Mouse (Mus musculus): ENCODE data around the gene Rhbdl1.
A peak's percentile ranks its signal among the peaks of the same experiment; 100 is the strongest.
"Not testable (repeated sequence)": the region's sequence is repeated elsewhere in the genome, so short reads cannot be mapped to it uniquely, and the experiment has no call there.

Rhbdl1 gene

DNA sequence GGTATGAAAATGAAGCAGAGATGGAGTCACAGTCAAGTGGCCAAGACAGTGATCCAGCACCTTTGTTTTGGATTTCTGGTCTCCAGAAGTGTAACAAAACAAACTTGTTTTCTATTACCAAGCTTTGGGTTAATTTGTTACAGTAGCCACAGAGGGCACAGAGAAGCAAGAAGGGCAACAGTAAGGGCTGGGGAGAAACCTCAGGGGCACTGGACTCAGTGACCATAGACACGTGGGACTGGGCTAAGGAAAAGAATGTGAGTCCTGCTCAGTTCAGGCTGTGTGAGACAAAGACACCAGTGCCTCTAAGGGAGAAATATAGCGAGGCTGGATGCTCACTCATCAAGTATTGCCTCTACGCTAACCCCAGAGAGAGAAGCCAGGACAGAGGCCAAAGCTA is 35.6 kb upstream of the Rhbdl1 start:
- no peak for DNase-seq (ENCODE audit: extremely low read depth, low read depth)

DNA sequence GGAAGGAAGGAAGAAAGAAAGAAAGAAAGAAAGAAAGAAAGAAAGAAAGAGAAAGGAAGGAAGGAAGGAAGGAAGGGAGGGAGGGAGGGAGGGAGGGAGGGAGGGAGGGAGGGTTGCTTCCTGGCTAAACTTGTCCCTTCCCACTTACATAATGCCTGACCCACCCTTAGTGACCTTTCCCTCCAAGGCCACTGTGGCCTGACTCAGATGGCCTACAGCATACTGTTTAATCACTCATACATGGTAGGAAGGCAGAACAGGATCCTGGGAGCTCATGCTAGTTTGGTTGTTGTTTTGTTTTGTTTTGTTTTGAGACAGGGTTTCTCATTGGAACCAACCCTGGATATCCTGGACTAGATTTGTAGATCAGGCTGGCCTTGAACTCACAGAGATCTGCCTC is 34.5 kb upstream of the Rhbdl1 start:
- not testable (repeated sequence) for DNase-seq (ENCODE audit: extremely low read depth, low read depth)

- DNase-seq (ENCODE audit: extremely low read depth, low read depth) = no peak
Observed at GRCm38 (mm10) chr17:25869954-25870353, 32.9 kb upstream of the Rhbdl1 start.

- no peak for DNase-seq (ENCODE audit: extremely low read depth, low read depth)
Observed at GRCm38 (mm10) chr17:25869498-25869897, 32.4 kb upstream of the Rhbdl1 start.

GRCm38 (mm10) chr17:25868601-25869191 is 31.6 kb upstream of the Rhbdl1 start, which contains the start of gene Mcrip2:
TSS of gene Mcrip2 (minus strand) at chr17:25868764.
- DNase-seq (ENCODE audit: extremely low read depth, low read depth) = peak; percentile 63

- no peak for DNase-seq (ENCODE audit: extremely low read depth, low read depth)
Observed at GRCm38 (mm10) chr17:25867836-25868600, 30.9 kb upstream of the Rhbdl1 start.

- DNase-seq (ENCODE audit: extremely low read depth, low read depth) = no peak
Observed at GRCm38 (mm10) chr17:25867509-25867835, 30.4 kb upstream of the Rhbdl1 start.

DNA sequence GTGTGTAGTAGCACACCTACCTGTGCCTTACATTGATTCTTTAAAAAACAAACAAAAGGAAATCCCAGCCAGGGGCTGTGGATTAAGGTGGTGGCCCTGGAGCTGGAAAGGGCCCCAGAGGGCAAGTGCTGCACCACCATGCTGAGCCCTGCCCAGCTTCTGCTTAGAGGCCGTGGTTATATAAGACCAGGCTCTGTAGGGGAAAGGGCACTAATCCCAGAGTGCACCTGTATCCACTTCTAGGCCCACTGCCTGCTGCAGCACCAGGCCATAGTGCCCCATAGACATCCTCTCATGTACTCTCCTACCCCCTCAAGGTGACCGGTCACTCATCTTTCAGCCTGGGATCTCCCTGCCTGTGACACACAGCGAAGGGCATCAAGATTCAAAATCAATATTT is 29.1 kb upstream of the Rhbdl1 start:
- no peak for DNase-seq (ENCODE audit: extremely low read depth, low read depth)

GRCm38 (mm10) chr17:25865288-25865687 is 28.2 kb upstream of the Rhbdl1 start:
- no peak for DNase-seq (ENCODE audit: extremely low read depth, low read depth)

DNA sequence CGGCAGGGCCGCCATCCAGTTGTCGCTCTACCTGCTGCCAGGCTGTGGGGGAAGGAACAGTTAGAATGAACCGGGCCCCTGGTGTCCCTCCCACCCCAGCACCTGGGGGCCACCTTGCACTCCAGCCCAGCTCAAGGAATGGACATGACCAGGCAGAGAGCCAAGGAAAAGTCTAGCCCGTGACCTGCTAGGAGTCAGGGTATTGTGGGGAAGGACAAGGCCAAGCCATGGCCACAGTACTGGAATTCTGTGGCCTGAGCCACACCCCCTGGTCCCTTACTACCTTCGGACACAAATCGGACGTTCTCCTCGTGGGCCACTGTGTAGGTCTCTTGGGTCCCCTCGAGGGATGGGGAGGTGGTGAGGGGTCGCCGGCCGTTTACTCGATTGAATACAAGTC is 27.2 kb upstream of the Rhbdl1 start:
- no peak for DNase-seq (ENCODE audit: extremely low read depth, low read depth)

GRCm38 (mm10) chr17:25863681-25864080 is 26.6 kb upstream of the Rhbdl1 start:
- no peak for DNase-seq (ENCODE audit: extremely low read depth, low read depth)

- DNase-seq (ENCODE audit: extremely low read depth, low read depth) = no peak
Observed at GRCm38 (mm10) chr17:25861704-25862612, 24.9 kb upstream of the Rhbdl1 start.

- DNase-seq (ENCODE audit: extremely low read depth, low read depth) = peak; percentile 85
Observed at GRCm38 (mm10) chr17:25860832-25861703, 24.0 kb upstream of the Rhbdl1 start, which contains the start of gene Wdr90. TSS of gene Wdr90 (minus strand) at chr17:25861501.

DNA sequence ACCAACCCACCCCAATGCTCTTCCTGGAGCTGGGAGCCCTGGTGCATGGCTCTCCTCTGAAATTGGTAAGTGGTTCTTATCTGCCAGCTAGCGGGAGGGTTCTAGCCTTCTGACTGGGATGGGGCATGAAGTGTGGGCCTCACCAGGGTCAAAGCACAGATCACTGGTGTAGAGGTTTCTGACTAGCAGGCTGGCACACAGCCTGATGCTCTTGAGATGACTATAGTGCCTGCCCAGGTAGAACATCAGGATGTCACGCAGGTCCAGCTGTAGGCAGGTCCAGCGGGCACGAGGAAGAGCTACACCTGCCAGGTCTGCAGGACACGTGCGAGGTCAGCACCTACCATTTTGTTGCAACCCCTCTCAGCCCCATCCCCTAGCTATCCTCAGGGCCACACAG is 23.1 kb upstream of the Rhbdl1 start:
- DNase-seq (ENCODE audit: extremely low read depth, low read depth) = no peak

GRCm38 (mm10) chr17:25844396-25844901 is 7.4 kb upstream of the Rhbdl1 start, which contains the start of gene Rhot2:
TSS of gene Rhot2 (minus strand) at chr17:25844851.
- peak; percentile 83 for DNase-seq (ENCODE audit: extremely low read depth, low read depth)

- no peak for DNase-seq (ENCODE audit: extremely low read depth, low read depth)
Observed at GRCm38 (mm10) chr17:25843636-25844395, 6.7 kb upstream of the Rhbdl1 start.

DNA sequence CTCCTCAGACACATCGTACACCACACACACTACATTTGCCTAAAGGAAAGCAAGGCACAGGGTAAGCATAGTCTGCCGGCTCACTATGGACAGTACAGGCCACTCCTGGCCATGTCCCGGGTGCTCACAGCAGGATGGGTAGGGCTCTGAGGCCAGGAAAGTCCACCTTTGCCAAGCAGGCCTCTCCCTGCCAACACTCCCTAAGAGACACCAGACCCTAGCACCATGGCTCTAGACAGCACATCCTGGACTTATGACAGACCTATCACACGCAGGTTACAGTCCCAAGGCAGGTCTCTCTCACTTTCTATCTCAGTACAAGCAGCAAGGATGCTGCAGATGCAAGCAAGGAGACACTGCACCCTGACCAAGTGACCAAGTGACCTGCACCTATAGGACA is 6.0 kb upstream of the Rhbdl1 start:
- no peak for DNase-seq (ENCODE audit: extremely low read depth, low read depth)

GRCm38 (mm10) chr17:25842509-25842908 is 5.4 kb upstream of the Rhbdl1 start:
- no peak for DNase-seq (ENCODE audit: extremely low read depth, low read depth)

DNA sequence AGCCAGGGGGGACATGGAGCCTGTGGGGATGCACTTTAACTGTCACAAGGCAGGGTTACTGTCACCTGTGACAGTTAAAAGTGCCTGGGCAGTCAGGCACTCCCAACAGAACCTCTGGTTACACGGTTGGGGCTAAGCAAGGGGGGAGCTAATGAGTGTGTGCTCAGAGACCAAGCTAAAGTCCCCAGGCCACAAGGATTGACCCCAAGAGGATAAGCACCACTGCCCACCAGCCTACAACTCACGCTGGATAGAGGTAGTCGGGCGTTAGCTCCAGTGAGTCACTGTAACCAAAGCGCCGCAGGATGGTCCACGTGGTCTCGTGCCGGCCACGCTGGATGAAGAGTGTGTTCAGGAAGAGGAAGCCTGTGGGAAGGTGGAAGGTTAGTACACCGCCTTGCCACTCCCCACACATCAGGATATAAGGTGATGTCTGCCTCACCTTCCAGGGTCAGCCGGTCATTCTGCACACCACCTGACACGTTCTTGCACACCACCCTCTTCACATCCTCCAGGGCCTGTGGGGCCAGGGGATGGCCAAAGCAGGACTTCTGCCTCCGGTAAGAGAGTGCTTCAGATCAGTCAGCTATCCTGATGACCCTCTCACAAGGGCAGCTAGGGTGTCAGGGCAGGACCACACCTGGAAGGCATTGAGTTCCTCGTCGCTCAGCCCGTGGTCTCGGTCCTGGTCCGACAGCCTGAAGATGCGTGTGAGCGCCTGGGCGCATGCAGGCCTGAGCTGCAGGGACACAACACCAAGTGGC is 4.2 kb upstream of the Rhbdl1 start, which contains the start of gene Gm20683:
TSS of gene Gm20683 (minus strand) at position 647 of the 764 bp plus-strand sequence.
- DNase-seq (ENCODE audit: extremely low read depth, low read depth) = no peak

All from MEL-GATA-1-ER (cell line).